Mouse (Mus musculus) brain, embryonic 14.5 days (tissue): ENCODE data around the gene Hecw2.

Experiments
- CTCF ChIP-seq: fragments of 200-500 bp; IDR thresholded peaks from 2 replicates; pipeline ENCODE4 v1.5.1; 2012; ENCODE audit warnings: inconsistent platforms, mild to moderate bottlenecking, moderate library complexity, borderline replicate concordance; ENCODE audit not compliant: insufficient read depth, insufficient read length; ENCODE audit errors: extremely low read depth
- POLR2A ChIP-seq: fragments of 200-500 bp; IDR thresholded peaks from 2 replicates; pipeline ENCODE4 v1.6.1; 2012; ENCODE audit warnings: mild to moderate bottlenecking, inconsistent platforms, borderline replicate concordance; ENCODE audit not compliant: poor library complexity, insufficient read depth, insufficient read length, severe bottlenecking; ENCODE audit errors: extremely low read depth

DNA sequence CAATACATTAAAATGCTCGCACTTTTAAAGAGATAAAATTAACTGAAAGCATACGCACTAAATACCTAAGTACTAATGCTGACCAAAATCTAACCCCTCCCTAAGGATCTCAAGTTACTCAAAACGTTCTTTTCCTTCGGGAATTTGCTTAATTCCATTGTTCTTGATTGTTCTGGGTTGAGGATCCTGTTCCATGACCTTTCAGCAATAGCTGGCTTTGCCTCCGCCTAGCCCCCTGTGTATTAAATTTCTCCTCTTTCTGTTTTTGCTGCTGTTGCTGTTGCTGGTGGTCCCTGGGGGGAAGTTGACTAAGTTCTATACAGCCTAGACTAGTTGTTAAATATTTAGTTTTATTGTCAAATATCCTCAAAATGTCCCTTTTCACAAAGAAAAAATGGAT, 85.7 kb downstream of the Hecw2 start:
- TF ChIP-seq CTCF (no peak), POLR2A (no peak)
